Mouse (Mus musculus) erythroblast, embryonic 14.5 days (primary cell): ENCODE measurements around the gene Tll2.

ENCODE experiments used
- GATA1 ChIP-seq: IDR thresholded peaks from 2 replicates; pipeline ENCODE4 v1.6.1; 2012; ENCODE audit warnings: low read length, inconsistent platforms, mixed read lengths
- TAL1 ChIP-seq: IDR thresholded peaks from 3 replicates; pipeline ENCODE4 v1.6.1; 2012; ENCODE audit warnings: low read length, inconsistent platforms, mixed read lengths

- no peak for TF ChIP-seq GATA1
- no peak for TF ChIP-seq TAL1
Observed at GRCm38 (mm10) chr19:41054702-41055101, 151.9 kb downstream of the Tll2 start.
